Mouse (Mus musculus) layer of hippocampus, postnatal 10 days (tissue): ENCODE measurements around the gene Snrpn. TPM values are rescaled to one million over a fixed set of nuclear protein-coding genes. Genes with fewer than 3 reads are reported as not detected.

Source experiments
- total RNA-seq, 2 experiments: library from RNA; stranded (reverse); gene quantifications; 2 replicates each; pipeline ENCODE4 v1.2.3; 2021

The Snrpn gene
- total RNA-seq, 2 experiments from 2014 or later = 779 to 816 TPM

Other genes with a start within 250 kb of the Snrpn start
- gene Snurf, start 135.2 kb downstream of the Snrpn start, total RNA-seq = 1,000 to 10,000 TPM; 1,711 to 2,253 TPM
- 10 to 100 TPM; 75.3 to 91.2 TPM for gene Gm38393, start 135.2 kb downstream of the Snrpn start, total RNA-seq